Mouse (Mus musculus) midbrain, embryonic 10.5 days (tissue): Measurements from ENCODE around the gene Necap2. TPM values are rescaled to one million over a fixed set of nuclear protein-coding genes. Genes with fewer than 3 reads are reported as not detected.
A peak's percentile ranks its signal among the peaks of the same experiment; 100 is the strongest.

Experiments used
- DNase-seq: peaks from one replicate; pipeline ENCODE4 v3.0.0-alpha.2; 2017; ENCODE audit warnings: low spot score
- H3K27ac ChIP-seq: fragments of 300-500 bp; sonication (generic); replicated peaks from 2 replicates; pipeline ENCODE4 v1.5.1; 2016; ENCODE audit warnings: mild to moderate bottlenecking
- H3K27me3 ChIP-seq: fragments of 300-500 bp; sonication (generic); 2 replicates; pipeline ENCODE4 v1.6.1; 2016; ENCODE audit warnings: low read depth, mild to moderate bottlenecking; ENCODE audit not compliant: poor library complexity, severe bottlenecking
- H3K36me3 ChIP-seq: fragments of 300-500 bp; sonication (generic); 2 replicates; pipeline ENCODE4 v1.6.1; 2016; ENCODE audit warnings: mild to moderate bottlenecking, moderate library complexity
- H3K4me1 ChIP-seq: fragments of 300-500 bp; sonication (generic); 2 replicates; pipeline ENCODE4 v1.6.1; 2016
- H3K4me3 ChIP-seq: fragments of 300-500 bp; sonication (generic); 2 replicates; pipeline ENCODE4 v1.5.1; 2016; ENCODE audit warnings: mild to moderate bottlenecking, moderate library complexity
- H3K9me3 ChIP-seq: fragments of 300-500 bp; sonication (generic); replicated peaks from 2 replicates; pipeline ENCODE4 v1.6.1; 2016; ENCODE audit warnings: mild to moderate bottlenecking
- WGBS: fragments of 180-500 bp; shearing (Covaris S2); methylation state at CpG from one replicate; pipeline ENCODE4 v1.1.7; 2016; 5-methylcytosine and 5-hydroxymethylcytosine counted together
- polyA plus RNA-seq: library from polyadenylated mRNA; unstranded; fragments of >200 nt; fragmentation: Nextera tagmentation; extraction: Ambion mirVana; gene quantifications from 2 replicates; pipeline ENCODE4 v1.2.1, GENCODE M21; 2016

Necap2 gene
- polyA plus RNA-seq = 54.8 TPM in 2 replicates

DNA sequence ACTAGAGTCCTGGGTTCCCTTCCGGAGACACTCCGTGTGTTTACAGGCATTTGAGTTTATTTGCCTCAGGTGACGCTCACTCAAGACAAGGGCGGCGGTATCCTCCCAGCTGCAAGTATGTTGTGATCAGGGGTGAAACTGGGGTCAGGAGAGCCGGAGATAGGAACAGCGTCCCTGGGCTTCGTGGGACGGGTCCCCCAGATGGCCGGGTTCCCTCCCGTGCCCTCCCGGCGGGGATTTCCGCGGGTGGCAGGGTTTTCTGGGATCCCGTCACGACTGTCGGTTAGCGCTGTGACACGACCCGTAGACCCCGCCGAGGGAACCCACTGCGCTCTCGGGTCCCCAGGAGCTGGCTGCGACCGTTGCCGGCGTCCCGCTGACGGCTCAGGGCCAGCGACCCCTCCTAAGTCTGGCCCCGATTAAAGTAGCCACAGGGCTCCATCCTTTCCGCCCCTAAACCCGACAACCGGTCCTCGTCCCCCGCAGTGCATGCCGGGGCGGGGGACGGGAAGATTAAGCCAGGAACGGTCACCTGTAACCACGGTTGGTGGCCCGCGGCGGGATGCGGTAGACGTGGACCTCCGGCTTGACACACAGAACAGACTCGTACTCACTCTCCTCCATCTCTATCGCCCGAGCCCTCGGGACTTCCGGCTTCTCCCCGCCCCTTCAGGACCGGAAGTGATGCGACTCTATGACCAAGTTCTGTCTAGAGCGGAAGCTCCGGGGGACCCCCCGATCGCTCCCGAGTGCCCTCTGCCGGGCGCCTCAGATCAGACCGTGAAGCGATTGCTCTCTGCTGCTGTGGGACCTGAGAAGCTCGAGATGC is at the start of gene Necap2:
Gene Necap2, minus strand, starts transcription at position 677 of the 829 bp plus-strand sequence.
- DNase-seq = peak; percentile 95
- WGBS = under 1% methylated on average over 67 of the region's 67 CpGs
- Histone ChIP-seq H3K27me3 (no peaks in the 10 kb centered on the region), H3K4me1 (peaks cover 16% of the 10 kb centered on the region), H3K4me3 (peak within 1 kb of the TSS; percentile 98), H3K9me3 (no peaks in the 10 kb centered on the region), H3K36me3 (peaks cover 32% of the 10 kb centered on the region), H3K27ac (peak within 1 kb of the TSS; percentile 84)

DNA sequence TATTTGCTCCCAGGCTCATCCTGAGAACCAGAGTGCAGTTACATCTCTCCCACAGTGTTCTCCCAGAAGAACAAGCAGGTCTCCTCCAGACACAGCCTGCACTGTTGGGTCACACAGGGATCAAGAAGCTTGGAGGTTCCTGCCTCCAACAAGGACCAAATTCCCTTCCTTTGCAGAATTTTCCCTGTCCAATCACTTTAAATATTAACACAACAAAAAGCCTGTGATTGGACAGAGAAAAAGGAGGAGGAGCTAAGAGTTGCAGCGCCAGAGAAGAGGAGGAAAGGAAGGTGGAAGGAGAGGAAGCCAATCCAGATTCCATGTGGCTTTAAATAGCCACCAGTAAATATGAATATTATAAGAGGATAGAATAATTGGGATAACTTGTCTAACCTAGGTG is 44.9 kb upstream of the Necap2 start:
- H3K36me3 ChIP-seq = peaks cover 52% of the 10 kb centered on the region
- no peak for DNase-seq
- H3K4me3 ChIP-seq = no peak overlapping the region
- no peaks in the 10 kb centered on the region for H3K9me3 ChIP-seq
- 41% methylated on average over 1 of the region's 1 CpGs for WGBS
- H3K4me1 ChIP-seq = peaks cover 67% of the 10 kb centered on the region
- 0 out of 2 replicates have a peak overlapping the region, but pooled peaks have one; percentile 0 for H3K27ac ChIP-seq
- H3K27me3 ChIP-seq = no peaks in the 10 kb centered on the region

DNA sequence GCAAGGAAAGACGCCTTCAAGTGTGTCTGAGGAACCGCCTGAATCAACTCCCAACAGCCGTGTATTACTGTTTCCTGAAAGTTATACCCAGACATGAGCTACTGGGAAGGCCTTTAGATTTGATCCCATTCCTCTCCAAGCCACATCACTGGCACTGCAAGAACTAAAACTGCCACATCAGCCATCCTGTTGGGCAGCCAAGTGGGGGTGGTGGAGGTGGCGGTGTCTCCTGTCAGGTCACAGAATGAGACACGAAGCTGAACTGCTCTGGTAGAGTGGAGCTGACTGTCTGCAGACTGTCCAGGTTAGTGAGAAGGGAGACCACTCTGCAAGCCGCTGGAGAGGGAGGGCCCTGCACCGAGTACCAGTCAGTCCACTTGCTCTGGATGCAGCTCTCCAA is 44.5 kb upstream of the Necap2 start:
- peaks cover 67% of the 10 kb centered on the region for H3K4me1 ChIP-seq
- 90% methylated on average over 7 of the region's 7 CpGs for WGBS

DNA sequence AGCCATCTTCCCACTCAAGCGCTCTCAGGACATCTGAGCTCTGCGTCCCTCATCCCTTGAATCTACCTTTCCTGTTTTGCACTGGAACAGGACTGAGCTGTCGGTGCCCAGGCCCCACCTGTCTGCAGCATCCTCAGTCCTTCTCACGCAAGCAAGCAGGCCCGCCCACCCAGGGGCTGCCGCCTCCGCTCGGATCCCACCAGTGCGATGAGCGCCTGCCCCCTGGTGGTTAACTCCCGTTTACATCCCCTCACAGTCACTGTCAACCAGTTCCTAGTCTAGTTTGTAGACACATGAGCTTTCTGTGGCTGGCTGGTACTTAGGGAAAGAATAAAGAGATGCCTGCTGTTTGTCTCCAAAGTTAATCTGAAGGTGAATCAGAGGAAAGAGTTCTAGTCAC is 42.5 kb upstream of the Necap2 start:
- H3K4me1 ChIP-seq = peaks cover 77% of the 10 kb centered on the region

More for the DNA sequence above, 44.5 kb upstream of the Necap2 start:
- H3K27me3 ChIP-seq = no peaks in the 10 kb centered on the region
- H3K27ac ChIP-seq = 0 out of 2 replicates have a peak overlapping the region, but pooled peaks have one; percentile 0
- H3K36me3 ChIP-seq = peaks cover 56% of the 10 kb centered on the region
- DNase-seq = no peak
- H3K4me3 ChIP-seq = no peak overlapping the region
- no peaks in the 10 kb centered on the region for H3K9me3 ChIP-seq

DNA sequence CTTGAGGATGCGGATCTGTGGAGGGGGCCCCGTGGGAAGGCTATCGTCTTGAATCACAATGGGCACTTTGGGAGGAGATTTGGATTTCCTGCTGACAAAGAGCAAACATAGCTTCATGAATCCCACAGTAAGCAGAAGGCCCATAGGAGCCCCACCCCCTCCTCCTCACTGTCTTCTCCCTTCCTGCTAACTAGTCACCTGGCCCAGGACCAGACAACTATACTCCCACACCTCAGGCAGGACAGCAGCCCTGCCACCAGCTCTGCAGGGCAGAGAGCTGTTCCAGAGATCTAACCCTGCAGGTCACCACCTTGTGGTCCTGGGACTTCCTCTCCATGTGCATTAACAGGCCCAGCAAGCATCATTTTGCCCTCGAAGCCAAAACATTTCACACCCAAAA is 40.5 kb upstream of the Necap2 start:
- Histone ChIP-seq H3K27me3 (no peaks in the 10 kb centered on the region), H3K27ac (no peak overlapping the region), H3K9me3 (no peaks in the 10 kb centered on the region), H3K36me3 (peaks cover 70% of the 10 kb centered on the region), H3K4me3 (no peak overlapping the region), H3K4me1 (peaks cover 81% of the 10 kb centered on the region)
- no peak for DNase-seq
- 84% methylated on average over 4 of the region's 4 CpGs for whole genome bisulfite sequencing

More for the DNA sequence above, 42.5 kb upstream of the Necap2 start:
- Histone ChIP-seq H3K4me3 (no peak overlapping the region), H3K9me3 (no peaks in the 10 kb centered on the region), H3K27me3 (no peaks in the 10 kb centered on the region), H3K27ac (no peak overlapping the region), H3K36me3 (peaks cover 59% of the 10 kb centered on the region)
- WGBS = 27% methylated on average over 11 of the region's 11 CpGs
- DNase-seq = peak; percentile 75

DNA sequence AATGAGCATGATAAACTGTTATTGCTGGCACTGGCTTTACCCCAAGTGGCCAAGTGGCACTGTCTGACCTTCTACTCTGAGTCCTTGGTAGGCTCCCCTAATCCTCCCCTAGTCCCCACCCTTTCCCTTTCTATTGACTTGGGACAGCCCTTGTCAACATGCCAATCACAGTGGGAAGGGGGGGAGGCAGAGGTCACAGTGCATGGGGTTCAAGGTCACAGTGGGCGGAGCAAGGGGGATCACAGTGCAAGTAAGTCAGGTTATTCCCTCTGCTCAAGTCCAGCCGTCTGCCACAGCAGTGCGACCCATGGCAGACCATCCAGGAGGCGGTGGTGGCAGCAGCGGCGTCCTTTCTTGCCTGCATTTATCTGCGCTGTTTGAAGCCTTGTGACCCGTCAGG is 37.2 kb upstream of the Necap2 start:
- WGBS = 63% methylated on average over 8 of the region's 8 CpGs
- 0 out of 2 replicates have a peak overlapping the region, but pooled peaks have one; percentile 5 for H3K4me3 ChIP-seq
- no peaks in the 10 kb centered on the region for H3K27me3 ChIP-seq
- DNase-seq = peak; percentile 76
- peak overlapping the region; percentile 66 for H3K27ac ChIP-seq
- peaks cover 5% of the 10 kb centered on the region; the same call in 1 of the 2 replicates for H3K9me3 ChIP-seq
- H3K36me3 ChIP-seq = peaks cover 92% of the 10 kb centered on the region
- H3K4me1 ChIP-seq = peaks cover 63% of the 10 kb centered on the region

DNA sequence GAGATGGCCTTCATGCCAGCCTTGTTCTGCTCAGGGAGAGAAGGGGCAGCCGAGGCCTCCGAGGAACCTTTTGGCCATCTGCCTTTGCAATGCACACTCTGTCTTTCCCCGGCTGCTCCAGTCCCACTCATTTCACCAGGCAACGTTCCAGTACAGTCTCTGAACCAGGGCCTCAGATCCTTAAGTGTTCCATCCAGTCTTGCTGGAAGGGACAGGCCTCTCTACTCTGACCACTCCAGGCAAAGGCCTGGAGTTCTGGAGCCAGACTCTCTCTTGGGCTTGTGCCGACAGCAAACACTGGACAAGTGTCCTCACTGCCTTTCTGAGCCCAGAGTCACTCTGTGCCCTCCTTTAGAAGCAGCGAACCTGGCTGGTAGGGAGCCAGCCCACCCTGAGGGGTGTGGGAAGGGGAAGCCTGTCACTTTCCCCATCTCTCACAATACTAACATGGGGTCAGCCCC is 36.4 kb upstream of the Necap2 start:
- H3K27ac ChIP-seq = peak overlapping the region; percentile 66
- H3K9me3 ChIP-seq = peaks cover 8% of the 10 kb centered on the region; the same call in 1 of the 2 replicates
- H3K36me3 ChIP-seq = peaks cover 99% of the 10 kb centered on the region
- DNase-seq = peak; percentile 39
- 88% methylated on average over 6 of the region's 6 CpGs for WGBS
- H3K4me3 ChIP-seq = no peak overlapping the region
- no peaks in the 10 kb centered on the region for H3K27me3 ChIP-seq
- H3K4me1 ChIP-seq = peaks cover 54% of the 10 kb centered on the region

DNA sequence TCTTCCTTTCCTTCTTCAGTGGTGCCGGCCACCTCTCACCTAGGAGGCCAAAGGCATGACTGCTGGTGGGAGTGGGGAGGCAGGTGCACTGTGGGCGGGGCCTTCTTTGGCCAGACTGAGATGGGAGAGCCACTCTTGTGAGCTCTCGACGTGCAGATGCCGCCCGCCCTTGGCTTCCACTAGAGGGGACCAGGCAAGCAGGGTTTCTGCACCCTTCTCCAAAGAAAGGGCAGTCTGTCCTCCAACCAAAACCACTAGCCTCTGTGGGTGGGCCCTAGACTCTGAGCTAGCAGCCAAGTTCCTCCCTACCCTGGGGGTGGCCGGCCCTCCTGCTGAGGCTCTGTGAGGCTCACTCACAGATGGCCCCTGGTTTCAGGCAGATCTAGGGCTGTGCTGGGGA is 35.7 kb upstream of the Necap2 start:
- Histone ChIP-seq H3K4me3 (no peak overlapping the region), H3K27ac (peak overlapping the region; percentile 66), H3K36me3 (peaks cover 92% of the 10 kb centered on the region), H3K27me3 (no peaks in the 10 kb centered on the region), H3K4me1 (peaks cover 47% of the 10 kb centered on the region), H3K9me3 (peaks cover 8% of the 10 kb centered on the region; the same call in 1 of the 2 replicates)
- WGBS = 80% methylated on average over 7 of the region's 7 CpGs
- DNase-seq = no peak

DNA sequence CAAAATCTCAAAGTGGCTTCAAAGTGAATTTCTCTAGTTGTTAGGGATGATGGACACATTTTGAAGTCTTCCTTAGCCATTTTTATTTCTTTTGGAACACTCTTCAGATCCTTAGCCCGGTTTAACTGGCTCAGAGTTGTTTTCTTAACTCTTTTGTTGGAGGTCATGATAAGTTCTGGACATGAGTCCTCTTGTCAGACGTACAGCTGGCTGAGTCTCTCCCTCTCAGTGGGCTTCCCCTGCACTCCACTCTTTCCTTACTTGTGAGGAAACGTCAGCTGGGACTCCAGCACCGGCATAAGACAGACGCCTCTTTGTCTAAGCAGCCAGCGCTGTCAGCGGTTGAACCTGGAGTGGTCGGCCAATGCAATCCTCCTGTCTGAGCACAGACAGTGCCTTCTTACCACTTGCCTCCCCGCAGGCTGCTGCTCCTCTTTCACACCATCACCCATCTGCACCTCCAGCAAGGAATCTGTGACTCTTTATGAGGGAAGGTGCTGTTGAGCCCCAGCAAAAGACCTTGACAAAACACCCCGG is 30.1 kb upstream of the Necap2 start:
- H3K27me3 ChIP-seq = no peaks in the 10 kb centered on the region
- H3K4me1 ChIP-seq = peaks cover 14% of the 10 kb centered on the region
- no peak for DNase-seq
- no peak overlapping the region for H3K4me3 ChIP-seq
- 61% methylated on average over 10 of the region's 10 CpGs for WGBS
- H3K27ac ChIP-seq = no peak overlapping the region
- H3K9me3 ChIP-seq = peaks cover 8% of the 10 kb centered on the region; the same call in 1 of the 2 replicates
- peaks cover 36% of the 10 kb centered on the region for H3K36me3 ChIP-seq

DNA sequence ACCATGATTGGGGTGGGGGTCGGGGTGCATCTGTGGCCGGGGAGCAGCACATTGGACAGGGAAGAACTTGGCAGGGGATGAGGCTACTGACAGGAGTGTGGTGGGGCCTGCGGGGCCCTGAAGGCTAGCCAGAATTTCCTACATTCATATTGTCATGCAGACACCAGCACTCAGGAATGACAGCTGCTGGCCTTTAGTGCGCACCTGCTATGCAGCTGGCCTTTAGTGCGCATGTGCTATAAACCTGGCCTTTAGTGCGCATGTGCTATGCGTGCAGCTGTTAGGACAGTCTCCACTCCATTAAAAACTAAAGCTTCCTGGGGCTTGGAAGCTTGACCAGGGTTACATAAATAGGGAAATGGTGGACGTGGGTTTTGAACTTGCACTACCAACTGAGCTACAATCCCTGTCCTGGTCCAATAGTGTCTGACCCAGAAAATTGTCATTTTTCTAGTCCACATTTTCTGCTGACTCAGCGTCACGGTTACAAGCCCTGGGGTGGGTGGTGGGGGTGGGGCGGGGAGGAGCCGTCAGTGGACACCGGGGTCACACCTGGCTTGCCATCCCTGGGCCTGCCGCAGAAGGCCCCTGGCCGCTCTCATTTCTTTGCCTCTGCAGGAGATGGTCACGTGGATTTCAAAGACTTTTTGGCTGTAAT is 28.5 kb upstream of the Necap2 start:
- Histone ChIP-seq H3K9me3 (peaks cover 12% of the 10 kb centered on the region; the same call in 1 of the 2 replicates), H3K27ac (0 out of 2 replicates have a peak overlapping the region, but pooled peaks have one; percentile 19), H3K4me3 (no peak overlapping the region), H3K36me3 (peaks cover 20% of the 10 kb centered on the region), H3K27me3 (no peaks in the 10 kb centered on the region), H3K4me1 (peaks cover 12% of the 10 kb centered on the region; the same call in 1 of the 2 replicates)
- WGBS = 87% methylated on average over 16 of the region's 16 CpGs
- no peak for DNase-seq

DNA sequence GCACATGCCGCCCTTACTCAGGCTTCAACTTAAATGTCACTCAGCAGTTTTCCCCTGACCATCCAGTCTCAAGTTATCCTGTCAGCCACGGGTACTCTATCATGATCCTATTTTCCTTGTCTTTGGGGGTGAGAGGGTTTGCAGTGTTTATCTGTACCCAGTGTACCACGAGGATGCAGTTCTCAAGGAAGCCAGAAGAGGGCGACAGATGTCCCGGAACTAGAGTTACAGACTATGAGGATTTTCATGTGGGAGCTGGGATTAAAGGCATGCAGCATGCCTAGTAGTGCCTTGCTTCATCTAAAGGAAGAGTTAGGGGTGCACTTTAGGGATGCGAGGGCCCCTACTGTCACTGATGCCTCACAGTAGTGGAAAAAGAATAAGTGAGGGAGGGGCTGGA is 23.7 kb upstream of the Necap2 start:
- Histone ChIP-seq H3K27ac (no peak overlapping the region), H3K36me3 (no peaks in the 10 kb centered on the region), H3K4me1 (peaks cover 15% of the 10 kb centered on the region), H3K9me3 (0 out of 2 replicates have a peak, but pooled peaks cover 6% of the 10 kb centered on the region), H3K27me3 (no peaks in the 10 kb centered on the region), H3K4me3 (no peak overlapping the region)
- 68% methylated on average over 6 of the region's 6 CpGs for WGBS
- peak; percentile 45 for DNase-seq

DNA sequence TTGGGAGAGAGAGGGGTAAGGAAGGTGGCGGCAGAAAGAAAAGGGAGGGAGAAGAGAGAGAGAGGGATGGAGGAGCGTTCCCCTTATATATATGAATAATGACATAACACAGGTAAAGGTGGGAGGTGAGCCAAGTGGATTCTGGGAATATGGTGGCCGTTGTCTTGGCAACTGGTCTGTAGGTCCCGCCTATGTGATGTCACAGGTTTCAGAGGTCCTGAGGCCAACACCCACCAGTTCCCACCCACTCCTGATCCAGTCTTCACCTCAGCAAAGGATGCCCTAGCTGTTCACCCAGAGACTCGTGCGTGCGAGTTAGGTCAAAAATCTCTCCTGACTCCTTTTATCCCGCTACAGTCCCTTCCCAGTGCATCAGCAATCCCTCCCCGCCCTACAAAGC is 23.1 kb upstream of the Necap2 start:
- 0 out of 2 replicates have a peak, but pooled peaks cover 6% of the 10 kb centered on the region for H3K9me3 ChIP-seq
- no peaks in the 10 kb centered on the region for H3K27me3 ChIP-seq
- no peak for DNase-seq
- no peaks in the 10 kb centered on the region for H3K36me3 ChIP-seq
- H3K4me3 ChIP-seq = no peak overlapping the region
- H3K27ac ChIP-seq = no peak overlapping the region
- WGBS = 88% methylated on average over 9 of the region's 9 CpGs
- peaks cover 13% of the 10 kb centered on the region for H3K4me1 ChIP-seq
